Mouse (Mus musculus) G1E-ER4 (cell line): ENCODE measurements around the gene Galr2. TPM values are rescaled to one million over a fixed set of nuclear protein-coding genes. Genes with fewer than 3 reads are reported as not detected.

Source experiments
- GATA1 ChIP-seq: IDR thresholded peaks from one replicate; pipeline ENCODE4 v1.8.0; 2012; ENCODE audit warnings: low read length, inconsistent platforms
- polyA plus RNA-seq: library from polyadenylated mRNA; stranded (reverse); fragments of >175 nt; gene quantifications from 2 replicates; pipeline ENCODE4 v1.2.3, GENCODE M21; 2012

Galr2 gene
- polyA plus RNA-seq, 1 experiment: not detected

DNA sequence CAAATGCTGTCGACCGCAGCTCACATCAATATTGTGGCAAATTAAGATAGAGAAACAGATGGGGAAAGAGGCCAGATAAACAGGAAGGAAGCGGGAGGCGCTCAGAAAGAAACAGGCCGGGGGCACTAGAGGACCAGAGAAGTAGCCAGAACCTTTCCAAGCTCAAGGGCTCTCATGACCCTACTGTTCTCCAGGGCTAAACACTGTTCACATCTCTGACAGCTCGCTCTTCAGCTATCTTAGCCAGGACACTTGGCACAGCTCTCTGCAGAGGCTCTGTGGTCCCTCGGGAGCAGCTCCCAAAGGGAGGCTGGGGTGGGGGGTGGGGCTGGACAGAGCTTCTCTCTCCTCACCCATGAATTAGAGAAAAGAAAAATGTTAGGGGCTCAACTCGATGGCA lies 9.8 kb downstream of the Galr2 start:
- no peak for TF ChIP-seq GATA1

DNA sequence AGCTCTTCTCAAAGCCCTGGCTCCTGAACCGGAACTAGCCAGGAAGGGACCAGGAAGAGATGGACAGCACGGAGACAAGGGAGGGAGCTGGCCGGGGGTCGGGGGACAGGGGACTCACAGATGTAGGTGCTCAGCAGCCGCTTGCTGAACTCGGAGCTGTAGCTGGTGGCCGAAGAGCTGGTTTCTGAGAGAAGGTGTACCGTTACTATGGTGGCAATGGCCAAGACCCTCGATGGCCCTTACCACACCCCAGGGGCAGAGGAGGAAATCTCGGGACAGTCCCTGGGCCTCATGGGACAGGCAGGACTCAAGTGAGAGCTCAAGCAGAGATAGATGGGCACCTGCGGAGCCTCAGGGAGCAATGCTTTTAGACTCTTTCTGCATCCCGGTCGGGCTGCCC lies 11.7 kb downstream of the Galr2 start:
- no peak for TF ChIP-seq GATA1

DNA sequence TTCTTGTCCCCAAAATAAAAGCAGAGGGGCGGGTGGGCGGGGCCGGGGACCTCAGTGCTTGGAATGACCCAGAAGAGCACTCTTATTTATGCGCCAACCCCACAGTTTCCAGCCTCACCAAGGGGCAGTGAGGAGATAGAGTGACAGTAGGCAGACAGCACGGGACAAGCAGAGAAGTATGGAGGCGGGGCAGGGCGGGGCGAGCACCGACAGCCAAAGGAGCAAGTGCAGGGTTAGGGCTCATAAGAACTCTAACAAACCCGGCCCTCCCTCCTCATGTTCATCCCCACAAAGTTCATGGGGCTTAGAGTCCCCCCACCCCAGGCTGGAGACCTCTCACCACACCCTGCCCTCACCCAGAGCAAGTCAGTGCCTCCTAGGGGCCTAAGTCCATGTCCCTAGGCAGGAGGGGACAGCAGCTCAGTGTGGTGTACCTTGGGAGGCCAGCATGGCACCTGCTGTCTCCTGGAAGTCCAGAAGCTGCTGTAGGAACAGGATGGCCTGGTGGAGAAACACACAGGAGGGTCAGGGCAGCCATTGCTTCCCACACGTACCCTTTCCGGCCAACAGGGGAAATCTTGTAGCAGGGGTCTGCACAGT lies 12.9 kb downstream of the Galr2 start:
- TF ChIP-seq GATA1: no peak

DNA sequence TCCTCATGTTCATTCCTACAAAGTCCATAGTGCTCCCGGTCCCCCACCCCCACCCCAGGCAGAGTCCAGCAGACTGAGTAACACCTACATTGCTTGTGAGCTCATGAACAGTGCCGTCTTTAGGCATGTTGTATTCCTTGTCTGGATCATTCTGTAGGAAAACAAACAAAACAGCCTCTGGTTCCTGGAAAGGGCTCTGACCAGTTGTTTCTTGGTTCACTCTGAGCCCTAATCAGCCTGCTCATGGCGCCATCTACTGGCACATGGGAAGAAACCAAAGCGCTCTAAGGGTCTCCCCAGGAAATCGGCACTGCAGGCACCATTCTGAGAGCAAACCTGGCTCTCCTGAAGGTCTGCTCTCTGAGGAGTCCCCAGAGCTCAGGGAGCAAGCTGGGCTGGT lies 13.6 kb downstream of the Galr2 start:
- TF ChIP-seq GATA1: no peak

DNA sequence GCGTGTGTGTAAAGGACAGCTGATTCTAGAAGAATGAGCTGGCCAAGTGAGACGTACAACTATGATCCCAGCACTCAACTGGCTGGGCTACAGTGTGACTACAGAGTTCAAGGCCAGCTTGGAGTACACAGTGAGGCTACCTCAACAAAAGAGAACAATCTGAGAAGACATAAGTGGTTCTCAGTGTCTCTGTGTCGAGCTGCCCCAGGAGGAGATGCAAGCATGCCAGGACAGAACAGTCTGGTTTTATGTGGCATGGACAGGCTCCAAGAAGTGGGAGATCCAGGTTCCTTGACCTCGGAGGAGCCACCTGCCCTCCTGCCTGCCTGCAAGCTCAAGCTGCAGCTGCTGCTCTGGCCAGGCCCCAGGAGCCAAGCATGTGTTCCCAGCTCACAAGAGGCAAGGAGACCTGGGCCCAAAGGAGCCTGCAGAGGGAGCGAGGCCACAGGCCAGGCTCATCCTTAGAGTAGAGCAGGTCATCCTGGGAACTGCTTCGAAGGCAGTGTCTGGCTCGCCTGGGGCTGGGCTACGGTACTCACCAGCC lies 15.5 kb downstream of the Galr2 start:
- no peak for TF ChIP-seq GATA1

DNA sequence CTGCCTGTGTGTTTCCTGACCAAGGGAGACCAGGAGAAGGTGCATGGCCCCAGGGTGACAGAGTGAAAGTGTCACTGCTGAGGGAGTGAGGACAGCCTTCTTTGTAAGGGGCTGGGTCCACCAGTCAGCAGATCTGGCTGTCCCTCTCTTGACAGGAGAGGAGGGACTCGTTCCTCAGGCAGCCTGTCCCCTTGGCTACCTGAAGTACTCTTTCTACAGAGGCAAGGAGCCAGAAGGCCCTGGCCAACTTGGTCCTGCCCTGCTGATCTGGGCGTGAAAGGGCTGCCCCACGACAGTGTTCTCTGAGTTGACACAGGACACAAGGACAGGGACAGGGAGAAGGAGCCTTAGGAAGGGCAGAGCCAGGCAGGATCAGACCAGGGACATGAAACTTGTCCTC lies 16.3 kb downstream of the Galr2 start:
- TF ChIP-seq GATA1: no peak

DNA sequence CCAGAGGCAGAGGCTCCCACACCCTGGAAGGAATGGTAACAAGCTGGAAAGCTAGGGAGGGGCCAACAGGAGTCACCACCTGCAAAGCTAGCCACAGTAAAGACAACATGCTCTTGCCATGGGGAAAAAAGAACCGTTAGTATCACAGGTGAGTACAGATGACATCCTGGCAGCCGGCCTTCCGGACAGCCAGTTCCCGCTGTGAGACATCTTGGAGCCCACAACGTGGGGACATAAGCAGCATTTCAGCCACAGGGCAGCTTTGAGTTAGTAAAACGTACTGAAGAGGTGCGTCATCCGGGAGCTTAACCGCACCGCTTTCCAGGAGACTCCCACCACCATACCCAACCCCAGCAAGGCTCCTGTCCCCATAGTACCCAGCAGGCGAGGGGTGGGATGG lies 17.5 kb downstream of the Galr2 start:
- TF ChIP-seq GATA1: no peak

DNA sequence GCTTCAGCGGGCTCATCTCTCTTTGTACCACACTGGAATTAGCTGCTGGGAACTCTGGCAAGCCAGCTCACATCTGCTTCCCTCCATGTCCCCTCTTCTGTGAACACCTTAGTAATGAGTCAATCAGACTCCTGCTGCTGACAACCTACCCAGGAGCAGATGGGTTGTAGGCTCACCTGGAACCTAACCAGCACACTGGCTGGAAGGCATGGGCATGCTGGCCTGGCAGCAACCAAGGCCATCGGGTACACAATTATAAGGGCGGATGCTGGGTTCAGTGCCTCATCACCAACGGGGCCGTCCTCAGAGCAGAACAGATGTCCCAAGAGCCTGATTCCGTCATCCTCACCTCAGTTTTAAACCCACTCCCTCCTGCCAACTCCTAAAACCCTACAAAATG lies 17.9 kb downstream of the Galr2 start:
- no peak for TF ChIP-seq GATA1

DNA sequence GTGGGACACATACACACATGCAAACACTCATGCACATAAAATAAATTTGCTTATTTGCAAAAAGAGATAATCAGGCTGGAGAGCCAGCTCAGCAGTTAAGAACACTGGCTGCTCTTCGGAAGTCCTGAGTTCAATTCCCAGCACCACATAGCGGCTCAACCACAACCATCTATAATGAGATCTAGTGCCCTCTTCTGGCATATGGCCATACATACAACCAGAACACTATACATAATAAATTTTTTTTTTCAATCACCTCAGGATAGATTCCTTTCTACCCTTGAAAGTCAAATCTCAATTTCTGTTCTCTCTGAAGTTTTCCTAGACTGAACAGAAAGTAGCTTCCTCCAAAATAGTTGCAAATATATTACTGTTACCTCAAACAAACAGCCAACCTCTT lies 24.7 kb downstream of the Galr2 start:
- no peak for TF ChIP-seq GATA1

DNA sequence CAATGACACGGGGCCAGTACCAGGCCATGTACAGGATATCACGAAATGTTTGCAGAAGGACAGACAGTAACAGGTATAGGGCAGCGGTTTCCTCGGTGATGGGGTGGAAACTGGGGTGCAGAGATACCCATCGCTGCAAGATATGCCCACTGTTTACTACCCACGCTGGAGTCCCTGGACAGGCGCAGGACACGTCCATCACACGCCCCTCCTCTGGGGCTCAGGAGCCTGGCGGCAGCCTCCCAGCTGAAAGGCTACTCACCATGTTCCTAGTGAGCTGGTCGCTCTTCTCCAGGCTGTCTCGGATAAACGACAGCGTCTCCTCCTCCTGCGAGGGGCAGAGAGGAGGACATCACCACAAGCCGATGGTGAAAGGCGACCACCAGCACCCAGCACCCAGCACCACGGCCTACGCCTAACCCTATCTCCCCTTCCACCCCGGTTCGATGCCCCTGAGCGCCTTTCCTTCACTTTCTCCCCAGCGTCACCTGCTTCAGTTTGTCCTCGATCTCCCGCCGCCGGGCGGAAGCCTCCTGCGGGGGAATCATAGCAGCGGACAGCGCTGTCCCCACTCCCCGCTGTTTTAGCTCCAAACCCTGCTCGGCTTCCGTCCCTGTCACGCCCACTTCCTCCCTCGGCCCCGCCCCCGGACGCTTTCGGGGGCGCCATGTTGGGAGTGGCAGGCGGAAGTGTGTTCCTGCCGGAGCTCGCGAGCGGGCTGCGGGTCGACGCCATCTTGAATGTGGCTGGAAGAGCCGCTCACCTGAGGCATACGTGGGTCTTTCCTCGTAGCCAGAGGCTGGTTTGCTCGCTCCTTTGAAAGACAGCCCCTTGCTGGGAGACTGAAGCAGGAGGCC lies 25.6 kb downstream of the Galr2 start:
- TF ChIP-seq GATA1: no peak

DNA sequence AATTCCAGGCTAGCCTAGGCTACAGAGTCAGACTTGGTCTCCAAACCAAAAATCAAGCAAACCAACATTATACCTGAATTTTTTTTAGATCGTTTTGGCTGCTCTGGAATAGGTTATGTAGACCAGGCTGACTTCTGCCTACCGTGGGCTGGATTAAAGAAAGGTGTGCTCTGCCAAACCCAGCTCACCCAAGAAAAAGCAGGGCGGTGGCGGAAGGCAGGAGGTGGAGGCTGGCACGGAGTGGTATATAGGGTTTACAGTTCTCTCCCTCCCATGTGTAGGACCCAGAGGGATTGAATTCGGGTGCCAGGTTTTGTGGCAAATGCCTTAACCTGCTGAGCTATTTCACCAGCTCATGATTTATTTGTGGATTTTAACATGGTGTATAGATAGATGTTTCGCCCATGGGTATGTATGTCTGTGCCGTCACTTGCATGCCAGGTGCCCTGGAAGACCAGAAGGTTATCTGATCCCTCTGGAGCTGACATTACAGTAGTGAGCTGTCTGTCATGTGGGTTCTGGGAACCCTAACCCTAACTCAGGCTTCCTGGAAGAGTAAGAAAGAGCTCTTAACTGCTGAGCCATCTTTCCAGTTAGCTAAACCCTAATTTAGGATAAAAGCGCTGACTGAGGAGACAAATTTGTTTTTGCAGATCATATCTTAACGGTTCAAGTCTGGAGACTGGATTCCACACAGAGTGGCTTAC lies 26.4 kb downstream of the Galr2 start, which contains the start of gene Exoc7:
TSS of gene Exoc7 (minus strand) at position 215 of the 707 bp plus-strand sequence.
- no peak for TF ChIP-seq GATA1

DNA sequence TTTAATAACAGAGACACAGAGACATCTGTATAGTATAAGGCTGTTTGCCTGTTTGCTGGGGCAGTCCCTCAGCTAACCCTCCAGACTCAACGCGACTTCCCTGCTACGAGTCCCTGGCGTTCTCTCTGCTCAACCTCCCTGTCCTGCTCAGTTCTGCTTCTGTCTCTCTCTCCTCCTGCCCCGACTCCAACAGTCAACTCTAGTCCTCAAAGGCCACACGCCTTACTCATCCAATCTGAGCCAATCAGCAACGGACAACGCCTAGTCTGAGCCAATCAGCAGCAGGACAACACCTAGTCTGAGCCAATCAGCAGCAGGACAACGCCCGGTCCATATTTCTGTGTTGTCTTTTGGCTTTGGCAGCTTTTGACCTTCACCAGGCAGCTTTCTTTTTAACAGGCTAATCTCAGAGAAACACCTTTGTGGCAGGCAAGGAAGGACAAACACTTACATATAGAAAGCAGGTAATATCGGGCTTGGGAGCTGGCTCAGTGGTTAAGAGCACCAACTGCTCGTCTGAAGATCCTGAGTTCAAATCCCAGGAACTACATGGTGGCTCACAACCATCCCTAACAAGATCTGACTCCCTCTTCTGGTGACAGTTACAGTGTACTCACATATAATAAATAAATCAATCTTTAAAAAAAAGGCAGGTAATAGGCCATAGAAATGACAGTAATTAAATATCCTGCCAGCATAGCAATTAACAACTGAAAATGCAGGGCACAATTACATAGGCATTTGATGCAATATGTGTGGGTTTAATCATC lies 27.2 kb downstream of the Galr2 start:
- no peak for TF ChIP-seq GATA1

DNA sequence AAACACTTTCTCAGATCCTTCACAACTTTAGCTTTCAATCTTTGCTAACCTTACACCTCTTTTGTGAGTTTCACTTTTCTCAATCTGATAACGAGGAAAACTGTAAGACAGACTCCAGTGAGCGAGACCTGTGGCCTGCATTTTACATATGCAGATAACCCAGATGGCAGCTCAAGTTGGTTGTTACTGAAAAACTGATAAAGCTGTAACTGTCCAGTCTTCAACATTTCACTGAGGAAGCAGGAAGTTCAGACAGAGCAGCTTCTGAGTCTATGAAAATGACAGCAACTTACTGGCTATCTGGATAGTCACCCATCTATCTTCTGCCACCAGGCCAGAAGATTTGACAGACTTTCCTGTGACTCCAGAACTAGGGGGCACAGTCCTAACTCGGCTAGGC lies 28.9 kb downstream of the Galr2 start:
- TF ChIP-seq GATA1: peak; percentile 68

DNA sequence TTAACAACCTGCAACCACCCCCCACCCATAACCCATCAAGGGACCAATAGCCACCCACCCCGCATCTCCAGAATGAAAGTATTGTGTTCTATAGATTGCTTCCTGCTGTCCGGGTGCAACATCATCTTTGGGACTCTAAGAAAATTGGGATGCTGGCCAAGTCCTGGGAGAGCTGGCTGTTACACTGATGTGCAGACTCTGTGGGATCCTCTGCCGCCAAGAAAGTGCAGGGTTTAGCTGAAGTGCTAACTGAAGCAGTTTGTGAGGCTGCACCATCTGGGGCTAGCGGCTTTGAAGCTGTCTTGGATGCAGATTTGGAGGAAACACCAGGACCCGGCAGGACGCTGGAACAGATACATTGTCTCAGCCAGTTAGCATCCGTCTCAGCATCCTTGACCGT lies 30.4 kb downstream of the Galr2 start:
- no peak for TF ChIP-seq GATA1

DNA sequence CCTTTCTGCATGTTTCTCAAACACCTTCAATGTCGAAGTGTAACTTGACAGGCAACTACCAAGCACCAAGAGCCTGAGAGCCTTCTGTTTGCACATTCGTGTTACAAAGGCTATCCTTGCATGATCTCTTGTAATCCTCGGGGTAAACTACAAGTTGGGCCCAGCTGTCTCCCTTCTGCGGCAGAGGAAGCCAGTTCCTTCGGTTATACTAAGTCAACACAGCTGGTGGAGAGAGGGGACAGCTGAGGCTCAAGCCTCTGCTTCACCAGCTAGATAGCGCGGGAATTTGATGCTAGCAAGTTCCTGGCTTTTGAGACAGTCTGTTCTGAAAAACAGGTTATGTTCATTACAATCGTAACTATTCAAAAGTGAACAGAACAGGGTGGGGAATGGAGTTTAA lies 31.6 kb downstream of the Galr2 start:
- TF ChIP-seq GATA1: no peak
